Mouse (Mus musculus) lung, adult 2 months (tissue): ENCODE results near the gene Myo3b. TPM values are rescaled to one million over a fixed set of nuclear protein-coding genes. Genes with fewer than 3 reads are reported as not detected.

Experiments
- DNase-seq: peaks from one replicate; pipeline ENCODE4 v3.0.0; 2022
- H3K4me1 ChIP-seq: fragments of 200-500 bp; 2 replicates; pipeline ENCODE4 v1.6.1; 2011; ENCODE audit warnings: low read length; ENCODE audit not compliant: control insufficient read depth, insufficient read depth
- H3K4me3 ChIP-seq: fragments of 200-500 bp; replicated peaks from 2 replicates; pipeline ENCODE3; 2011; ENCODE audit warnings: low read depth, mild to moderate bottlenecking, control low read depth, low read length; ENCODE audit errors: extremely low read depth
- CTCF ChIP-seq: fragments of 200-500 bp; IDR thresholded peaks from 2 replicates; pipeline ENCODE4 v1.5.1; 2011; ENCODE audit warnings: mild to moderate bottlenecking, low read length, control low read depth; ENCODE audit not compliant: insufficient read depth
- POLR2A ChIP-seq: fragments of 200-500 bp; IDR thresholded peaks from 2 replicates; pipeline ENCODE4 v1.6.1; 2011; ENCODE audit warnings: low read depth, mild to moderate bottlenecking, control low read depth, low read length, borderline replicate concordance; ENCODE audit errors: extremely low read depth
- WGBS: fragments of 180-500 bp; shearing (Covaris S2); methylation state at CpG from one replicate; pipeline ENCODE4 v1.1.7; 2018; 5-methylcytosine and 5-hydroxymethylcytosine counted together
- polyA plus RNA-seq: library from polyadenylated mRNA; depleted of rRNA; stranded (reverse); fragments of >200 nt; gene quantifications from 2 replicates; pipeline ENCODE4 v1.2.3, GENCODE M21; 2012

Myo3b gene
- polyA plus RNA-seq, 1 experiment = 0.19 TPM

- H3K4me1 ChIP-seq = no peaks in the 10 kb centered on the region
- H3K4me3 ChIP-seq = no peak overlapping the region
- DNase-seq = no peak
- WGBS = 74% methylated on average over 4 of the region's 4 CpGs
- TF ChIP-seq POLR2A (no peak), CTCF (no peak)
Measured at GRCm38 (mm10) chr2:70410298-70410885, 371.5 kb downstream of the Myo3b start.

- no peaks in the 10 kb centered on the region for H3K4me1 ChIP-seq
- no peak overlapping the region for H3K4me3 ChIP-seq
- DNase-seq = no peak
- 62% methylated on average over 13 of the region's 13 CpGs for WGBS
- TF ChIP-seq POLR2A (no peak), CTCF (no peak)
Measured at GRCm38 (mm10) chr2:70412315-70412714, 373.4 kb downstream of the Myo3b start.

GRCm38 (mm10) chr2:70414386-70414785 lies 375.5 kb downstream of the Myo3b start:
- no peak for DNase-seq
- Histone ChIP-seq H3K4me1 (no peaks in the 10 kb centered on the region), H3K4me3 (no peak overlapping the region)
- TF ChIP-seq POLR2A (no peak), CTCF (no peak)
- 71% methylated on average over 1 of the region's 1 CpGs for WGBS

GRCm38 (mm10) chr2:70415521-70415920 lies 376.6 kb downstream of the Myo3b start:
- no peak overlapping the region for H3K4me3 ChIP-seq

GRCm38 (mm10) chr2:70419336-70419735 lies 380.4 kb downstream of the Myo3b start:
- Histone ChIP-seq H3K4me1 (no peaks in the 10 kb centered on the region), H3K4me3 (no peak overlapping the region)
- no peak for DNase-seq
- WGBS = 82% methylated on average over 6 of the region's 6 CpGs
- no peak for TF ChIP-seq POLR2A

More at GRCm38 (mm10) chr2:70415521-70415920, 376.6 kb downstream of the Myo3b start:
- H3K4me1 ChIP-seq = no peaks in the 10 kb centered on the region
- 97% methylated on average over 1 of the region's 1 CpGs for WGBS
- no peak for TF ChIP-seq POLR2A
- TF ChIP-seq CTCF = no peak
- DNase-seq = no peak

GRCm38 (mm10) chr2:70421144-70421874 lies 382.4 kb downstream of the Myo3b start:
- Histone ChIP-seq H3K4me1 (no peaks in the 10 kb centered on the region), H3K4me3 (no peak overlapping the region)
- 37% methylated on average over 13 of the region's 13 CpGs for WGBS
- no peak for TF ChIP-seq CTCF
- TF ChIP-seq POLR2A = no peak
- no peak for DNase-seq

GRCm38 (mm10) chr2:70425611-70426010 lies 386.7 kb downstream of the Myo3b start:
- Histone ChIP-seq H3K4me1 (no peaks in the 10 kb centered on the region), H3K4me3 (no peak overlapping the region)
- no peak for DNase-seq
- TF ChIP-seq CTCF (no peak), POLR2A (no peak)
- WGBS = 31% methylated on average over 11 of the region's 11 CpGs

GRCm38 (mm10) chr2:70443035-70443434 lies 404.1 kb downstream of the Myo3b start:
- DNase-seq = no peak
- no peak overlapping the region for H3K4me3 ChIP-seq
- 16% methylated on average over 4 of the region's 4 CpGs for WGBS
- H3K4me1 ChIP-seq = no peaks in the 10 kb centered on the region; the same call in 1 of the 2 replicates
- TF ChIP-seq CTCF = no peak
- no peak for TF ChIP-seq POLR2A

- no peak for DNase-seq
- no peak for TF ChIP-seq POLR2A
- no peak for TF ChIP-seq CTCF
- WGBS = 12% methylated on average over 7 of the region's 7 CpGs
- Histone ChIP-seq H3K4me1 (no peaks in the 10 kb centered on the region; the same call in 1 of the 2 replicates), H3K4me3 (no peak overlapping the region)
Measured at GRCm38 (mm10) chr2:70444141-70444540, 405.2 kb downstream of the Myo3b start.

- no peak for DNase-seq
- no peaks in the 10 kb centered on the region for H3K4me1 ChIP-seq
- TF ChIP-seq POLR2A = no peak
- no peak for TF ChIP-seq CTCF
- no peak overlapping the region for H3K4me3 ChIP-seq
- 11% methylated on average over 12 of the region's 12 CpGs for WGBS
Measured at GRCm38 (mm10) chr2:70456205-70456604, 417.3 kb downstream of the Myo3b start.
